ENCODE assay signal across 12 mouse cellular contexts in the genomic region with DNA sequence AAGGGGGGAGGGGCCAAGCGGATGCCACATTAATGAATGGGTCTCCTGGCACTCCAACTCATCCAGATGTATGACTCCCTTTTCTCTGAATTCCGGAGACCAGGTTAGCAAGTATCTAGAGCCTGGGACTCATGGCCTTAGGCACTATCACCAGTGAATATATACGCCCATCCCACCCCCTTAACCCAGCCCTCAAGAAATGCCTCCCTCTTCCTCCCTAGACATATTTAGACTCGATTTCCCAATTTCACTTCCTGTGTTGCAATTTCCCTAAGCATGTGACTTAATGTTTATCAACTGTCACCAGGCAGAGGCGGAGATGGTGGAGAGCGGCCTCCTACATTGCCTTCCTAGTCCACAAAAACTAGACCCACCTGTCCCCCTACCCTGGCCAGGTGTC. TPM values are rescaled to one million over a fixed set of nuclear protein-coding genes. Genes with fewer than 3 reads are reported as not detected.
A peak's percentile ranks its signal among the peaks of the same experiment; 100 is the strongest.
DNase-seq lines count a peak whose midpoint lies in the region; ATAC-seq lines count a peak whose summit lies in the region.
"Had no signal": no experiment of that assay in that cellular context is flagged by ENCODE, and none has a peak within 500 bp of the region (broad histone marks: within the 10 kb centered on the region; RNA-seq: fewer than 3 reads in every experiment).

No protein-coding gene starts in this region.

- peaks cover 15% of the 10 kb centered on the region for H3K4me1 ChIP-seq in limb, embryonic 13.5 days
- H3K4me1 ChIP-seq in midbrain, embryonic 16.5 days (ENCODE audit: control insufficient read depth, insufficient read depth, low read length), result no peaks in the 10 kb centered on the region
- H3K4me1 ChIP-seq: midbrain, embryonic 15.5 days had no signal

- H3K4me3 ChIP-seq in limb, embryonic 13.5 days, result no peak overlapping the region
- H3K4me3 ChIP-seq in midbrain, embryonic 16.5 days (ENCODE audit: low read depth, low read length), result no peak overlapping the region
- H3K4me3 ChIP-seq: layer of hippocampus, adult 2 months; midbrain, embryonic 15.5 days had no signal

- no peaks in the 10 kb centered on the region for H3K27me3 ChIP-seq in limb, embryonic 13.5 days
- no peaks in the 10 kb centered on the region for H3K27me3 ChIP-seq in midbrain, embryonic 16.5 days (ENCODE audit: control insufficient read depth, insufficient read depth, low read depth, low read length)
- H3K27me3 ChIP-seq: midbrain, embryonic 15.5 days had no signal

- peak overlapping the region; percentile 28; the same call in 1 of the 2 replicates for H3K27ac ChIP-seq in limb, embryonic 13.5 days
- no peak overlapping the region for H3K27ac ChIP-seq in midbrain, embryonic 16.5 days (ENCODE audit: low read length)
- H3K27ac ChIP-seq: layer of hippocampus, adult 2 months; midbrain, embryonic 15.5 days had no signal

- peak; percentile 64 to 78 for DNase-seq in heart, adult 18-20 months
- DNase-seq in heart, postnatal 25 days (ENCODE audit: low spot score), result no peak
- peak; percentile 82 for DNase-seq in MEL-GATA-1-ER (ENCODE audit: extremely low read depth, low read depth)
- DNase-seq in lung, postnatal 36 days, result peak; percentile 88
- no peak for DNase-seq in neural tube, embryonic 10.5 days (ENCODE audit: extremely low spot score, low spot score)
- DNase-seq in adrenal gland, adult 8-10 months, result no peak
- DNase-seq: right cerebral cortex, postnatal 14 days had no signal

- H3K9me3 ChIP-seq in limb, embryonic 13.5 days, result no peaks in the 10 kb centered on the region
- no peaks in the 10 kb centered on the region for H3K9me3 ChIP-seq in midbrain, embryonic 16.5 days (replicated peaks; ENCODE audit: control insufficient read depth, low read length, poor library complexity, severe bottlenecking)
- H3K9me3 ChIP-seq: midbrain, embryonic 15.5 days had no signal

- no peak overlapping the region for H3K9ac ChIP-seq in limb, embryonic 13.5 days
- no peak overlapping the region for H3K9ac ChIP-seq in midbrain, embryonic 16.5 days (ENCODE audit: low read depth, low read length)
- H3K9ac ChIP-seq: midbrain, embryonic 15.5 days had no signal

- no peak for ATAC-seq in limb, embryonic 13.5 days (ENCODE audit: low FRiP score, low read depth)
- no peak for ATAC-seq in midbrain, embryonic 16.5 days
- ATAC-seq: midbrain, embryonic 15.5 days had no signal

- intact Hi-C loops in heart, postnatal 25 days (cut with DNase I), result no loop called here

- WGBS in limb, embryonic 13.5 days, result 76% methylated on average over 6 of the region's 6 CpGs
- 84% methylated on average over 6 of the region's 6 CpGs for WGBS in midbrain, embryonic 16.5 days

- no peak overlapping the region for H3K4me2 ChIP-seq in limb, embryonic 13.5 days (replicated peaks)
- no peak overlapping the region for H3K4me2 ChIP-seq in midbrain, embryonic 16.5 days (ENCODE audit: low read length)
- H3K4me2 ChIP-seq: midbrain, embryonic 15.5 days had no signal

- H3K36me3 ChIP-seq in limb, embryonic 13.5 days, result no peaks in the 10 kb centered on the region
- H3K36me3 ChIP-seq in midbrain, embryonic 16.5 days (ENCODE audit: control insufficient read depth, insufficient read depth, low read length), result no peaks in the 10 kb centered on the region
- H3K36me3 ChIP-seq: midbrain, embryonic 15.5 days had no signal

RNA-seq across cellular contexts. Expression of gene Gm9964, which starts 9.3 kb away (rescaled TPM):
- not detected for total RNA-seq in heart, adult 18-20 months (2021)
- not detected for total RNA-seq in heart, postnatal 25 days (2021)
- not detected in 2 replicates for polyA plus RNA-seq in limb, embryonic 13.5 days (2015; fragmentation: Nextera tagmentation; extraction: Ambion mirVana)
- total RNA-seq in adrenal gland, adult 8-10 months (2022), result not detected
- not detected in 2 replicates for polyA plus RNA-seq in midbrain, embryonic 16.5 days (2015; fragmentation: Nextera tagmentation; extraction: Ambion mirVana)
- total RNA-seq: layer of hippocampus, adult 2 months had no signal
- polyA plus RNA-seq: cortical plate, adult 2 months; midbrain, embryonic 15.5 days had no signal

RNA-seq across cellular contexts. Expression of gene Wsb1, which starts 33.0 kb away (rescaled TPM):
- 10 to 100 TPM; 12.6 to 13.8 TPM for total RNA-seq in heart, adult 18-20 months (2021)
- 10 to 100 TPM; 13.4 to 17.8 TPM for total RNA-seq in heart, postnatal 25 days (2021)
- 421 and 432 TPM in 2 replicates for polyA plus RNA-seq in limb, embryonic 13.5 days (2015; fragmentation: Nextera tagmentation; extraction: Ambion mirVana)
- 10 to 100 TPM; 37.7 to 96.3 (median 62.2) TPM for total RNA-seq in adrenal gland, adult 8-10 months (2022)
- 499 and 559 TPM in 2 replicates for polyA plus RNA-seq in midbrain, embryonic 16.5 days (2015; fragmentation: Nextera tagmentation; extraction: Ambion mirVana)

RNA-seq across cellular contexts. Expression of gene Nf1, which starts 52.0 kb away (rescaled TPM):
- total RNA-seq in heart, adult 18-20 months (2021), result 10 to 100 TPM; 31.3 to 33.6 TPM
- total RNA-seq in heart, postnatal 25 days (2021), result 10 to 100 TPM; 27.1 to 30.0 TPM
- 7.9 and 8.9 TPM in 2 replicates for polyA plus RNA-seq in limb, embryonic 13.5 days (2015; fragmentation: Nextera tagmentation; extraction: Ambion mirVana)
- total RNA-seq in adrenal gland, adult 8-10 months (2022), result 10 to 100 TPM; 62.4 to 91.7 (median 77.9) TPM
- polyA plus RNA-seq in midbrain, embryonic 16.5 days (2015; fragmentation: Nextera tagmentation; extraction: Ambion mirVana), result 4.7 and 5.8 TPM in 2 replicates

Comparison
In these comparisons a context has a peak if more than half of its experiments do, and no peak if none do; other contexts are left out.
1. DNase-seq: peak in heart, adult 18-20 months (2 of 2), MEL-GATA-1-ER (single experiment) and lung, postnatal 36 days (single experiment); none in heart, postnatal 25 days (single experiment), neural tube, embryonic 10.5 days (single experiment) and adrenal gland, adult 8-10 months (single experiment).